Mouse (Mus musculus): Measurements from ENCODE around the gene Pcbp3.

Gene Pcbp3

GRCm38 (mm10) chr10:76931122-76931521 is 30.6 kb downstream of the Pcbp3 start:
- DNase-seq (ENCODE audit: low spot score in 2 of 2): no peak

GRCm38 (mm10) chr10:76924441-76924840 is 37.2 kb downstream of the Pcbp3 start:
- DNase-seq (ENCODE audit: low spot score in 2 of 2): no peak

GRCm38 (mm10) chr10:76918086-76918485 is 43.6 kb downstream of the Pcbp3 start:
- no peak for DNase-seq (ENCODE audit: low spot score in 2 of 2)

GRCm38 (mm10) chr10:76906434-76906833 is 55.3 kb downstream of the Pcbp3 start:
- no peak for DNase-seq (ENCODE audit: low spot score in 2 of 2)

GRCm38 (mm10) chr10:76905935-76906341 is 55.7 kb downstream of the Pcbp3 start:
- DNase-seq (ENCODE audit: low spot score in 2 of 2): no peak

- no peak for DNase-seq (ENCODE audit: low spot score in 2 of 2)
Measured at GRCm38 (mm10) chr10:76903694-76904093, 58.0 kb downstream of the Pcbp3 start.

GRCm38 (mm10) chr10:76903099-76903498 is 58.6 kb downstream of the Pcbp3 start:
- DNase-seq (ENCODE audit: low spot score in 2 of 2): no peak

GRCm38 (mm10) chr10:76902588-76902987 is 59.1 kb downstream of the Pcbp3 start:
- DNase-seq (ENCODE audit: low spot score in 2 of 2): no peak

- DNase-seq (ENCODE audit: low spot score in 2 of 2): no peak
Measured at GRCm38 (mm10) chr10:76898428-76898827, 63.3 kb downstream of the Pcbp3 start.

GRCm38 (mm10) chr10:76891456-76891855 is 70.2 kb downstream of the Pcbp3 start:
- no peak for DNase-seq (ENCODE audit: low spot score in 2 of 2)

GRCm38 (mm10) chr10:76883442-76884244 is 78.0 kb downstream of the Pcbp3 start:
- no peak for DNase-seq (ENCODE audit: low spot score in 2 of 2)

- no peak for DNase-seq (ENCODE audit: low spot score in 2 of 2)
Measured at GRCm38 (mm10) chr10:76882644-76883441, 78.8 kb downstream of the Pcbp3 start.

GRCm38 (mm10) chr10:76881900-76882299 is 79.8 kb downstream of the Pcbp3 start:
- no peak for DNase-seq (ENCODE audit: low spot score in 2 of 2)

- no peak for DNase-seq (ENCODE audit: low spot score in 2 of 2)
Measured at GRCm38 (mm10) chr10:76875310-76875709, 86.4 kb downstream of the Pcbp3 start.

- DNase-seq (ENCODE audit: low spot score in 2 of 2): no peak
Measured at GRCm38 (mm10) chr10:76874879-76875278, 86.8 kb downstream of the Pcbp3 start.

GRCm38 (mm10) chr10:76874398-76874797 is 87.3 kb downstream of the Pcbp3 start:
- no peak for DNase-seq (ENCODE audit: low spot score in 2 of 2)

GRCm38 (mm10) chr10:76873948-76874347 is 87.7 kb downstream of the Pcbp3 start:
- DNase-seq (ENCODE audit: low spot score in 2 of 2): no peak

GRCm38 (mm10) chr10:76872736-76873135 is 89.0 kb downstream of the Pcbp3 start:
- no peak for DNase-seq (ENCODE audit: low spot score in 2 of 2)

- DNase-seq (ENCODE audit: low spot score in 2 of 2): no peak
Measured at GRCm38 (mm10) chr10:76865936-76866335, 95.8 kb downstream of the Pcbp3 start.

- no peak for DNase-seq (ENCODE audit: low spot score in 2 of 2)
Measured at GRCm38 (mm10) chr10:76860998-76861397, 100.7 kb downstream of the Pcbp3 start.

GRCm38 (mm10) chr10:76859355-76860127 is 102.1 kb downstream of the Pcbp3 start:
- no peak for DNase-seq (ENCODE audit: low spot score in 2 of 2)

- no peak for DNase-seq (ENCODE audit: low spot score in 2 of 2)
Measured at GRCm38 (mm10) chr10:76857879-76858278, 103.8 kb downstream of the Pcbp3 start.
